Mouse (Mus musculus): ENCODE data around the gene Pin1rt1. TPM values are rescaled to one million over a fixed set of nuclear protein-coding genes. Genes with fewer than 3 reads are reported as not detected.

Gene Pin1rt1
- polyA plus RNA-seq (2014; fragmentation: Nextera tagmentation; extraction: Ambion mirVana): not detected in 2 replicates

- 87% methylated on average over 4 of the region's 4 CpGs for WGBS
- no peak within 1 kb of the TSS for H3K4me2 ChIP-seq
- H3K36me3 ChIP-seq (ENCODE audit: insufficient read depth): no peaks in the 10 kb centered on the region
- no peaks in the 10 kb centered on the region for H3K27me3 ChIP-seq (ENCODE audit: insufficient read depth, low read length)
- no peaks in the 10 kb centered on the region for H3K4me1 ChIP-seq (ENCODE audit: insufficient read depth)
- no peak for DNase-seq
- no peak for ATAC-seq (ENCODE audit: insufficient read depth)
- no peak within 1 kb of the TSS for H3K9ac ChIP-seq
- no peak for TF ChIP-seq CTCF (IDR thresholded peaks at IDR 0.05; ENCODE audit: low read depth)
- no peaks in the 10 kb centered on the region for H3K9me3 ChIP-seq (ENCODE audit: low read depth, low read length)
- no peak within 1 kb of the TSS for H3K27ac ChIP-seq (ENCODE audit: low read depth)
- no peak within 1 kb of the TSS for H3K4me3 ChIP-seq (ENCODE audit: low read depth, low read length)
Measured at GRCm38 (mm10) chr2:104716279-104716678, at the start of gene Pin1rt1. Pin1rt1 (minus strand) TSS chr2:104716379.

- ATAC-seq (ENCODE audit: insufficient read depth): no peak
Measured at GRCm38 (mm10) chr2:104764018-104764417, 47.8 kb upstream of the Pin1rt1 start.

GRCm38 (mm10) chr2:104763134-104763703 is 47.0 kb upstream of the Pin1rt1 start:
- no peak for TF ChIP-seq CTCF (IDR thresholded peaks at IDR 0.05; ENCODE audit: low read depth)
- Histone ChIP-seq H3K9me3 (ENCODE audit: low read depth, low read length) (no peaks in the 10 kb centered on the region), H3K4me3 (ENCODE audit: low read depth, low read length) (no peak overlapping the region), H3K4me1 (ENCODE audit: insufficient read depth) (no peaks in the 10 kb centered on the region), H3K36me3 (ENCODE audit: insufficient read depth) (peaks cover 37% of the 10 kb centered on the region), H3K4me2 (no peak overlapping the region), H3K27me3 (ENCODE audit: insufficient read depth, low read length) (no peaks in the 10 kb centered on the region), H3K27ac (ENCODE audit: low read depth) (no peak overlapping the region), H3K9ac (no peak overlapping the region)
- DNase-seq (no peak), ATAC-seq (ENCODE audit: insufficient read depth) (no peak)
- 72% methylated on average over 8 of the region's 8 CpGs for WGBS

More at GRCm38 (mm10) chr2:104764018-104764417, 47.8 kb upstream of the Pin1rt1 start:
- 80% methylated on average over 4 of the region's 4 CpGs for WGBS
- Histone ChIP-seq H3K9me3 (ENCODE audit: low read depth, low read length) (no peaks in the 10 kb centered on the region), H3K4me3 (ENCODE audit: low read depth, low read length) (no peak overlapping the region), H3K27me3 (ENCODE audit: insufficient read depth, low read length) (no peaks in the 10 kb centered on the region), H3K27ac (ENCODE audit: low read depth) (no peak overlapping the region), H3K4me2 (no peak overlapping the region), H3K9ac (no peak overlapping the region), H3K4me1 (ENCODE audit: insufficient read depth) (no peaks in the 10 kb centered on the region), H3K36me3 (ENCODE audit: insufficient read depth) (peaks cover 44% of the 10 kb centered on the region)
- no peak for DNase-seq
- TF ChIP-seq CTCF (IDR thresholded peaks at IDR 0.05; ENCODE audit: low read depth): no peak

GRCm38 (mm10) chr2:104750611-104751010 is 34.4 kb upstream of the Pin1rt1 start:
- Histone ChIP-seq H3K4me1 (ENCODE audit: insufficient read depth) (no peaks in the 10 kb centered on the region), H3K9ac (no peak overlapping the region), H3K4me2 (no peak overlapping the region), H3K27me3 (ENCODE audit: insufficient read depth, low read length) (no peaks in the 10 kb centered on the region), H3K4me3 (ENCODE audit: low read depth, low read length) (no peak overlapping the region), H3K36me3 (ENCODE audit: insufficient read depth) (0 out of 2 replicates have a peak, but pooled peaks cover 4% of the 10 kb centered on the region), H3K27ac (ENCODE audit: low read depth) (no peak overlapping the region), H3K9me3 (ENCODE audit: low read depth, low read length) (no peaks in the 10 kb centered on the region)
- DNase-seq: peak; percentile 76
- WGBS: 57% methylated on average over 3 of the region's 3 CpGs
- peak; percentile 58 for TF ChIP-seq CTCF (IDR thresholded peaks at IDR 0.05; ENCODE audit: low read depth)
- ATAC-seq (ENCODE audit: insufficient read depth): peak; percentile 49; the same call in 1 of the 2 replicates

- H3K27me3 ChIP-seq (ENCODE audit: insufficient read depth, low read length): no peaks in the 10 kb centered on the region
- H3K4me2 ChIP-seq: no peak overlapping the region
- H3K36me3 ChIP-seq (ENCODE audit: insufficient read depth): no peaks in the 10 kb centered on the region
- WGBS: 71% methylated on average over 5 of the region's 5 CpGs
- no peak for TF ChIP-seq CTCF (IDR thresholded peaks at IDR 0.05; ENCODE audit: low read depth)
- no peak overlapping the region for H3K4me3 ChIP-seq (ENCODE audit: low read depth, low read length)
- H3K4me1 ChIP-seq (ENCODE audit: insufficient read depth): no peaks in the 10 kb centered on the region
- no peak for ATAC-seq (ENCODE audit: insufficient read depth)
- H3K27ac ChIP-seq (ENCODE audit: low read depth): no peak overlapping the region
- DNase-seq: no peak
- no peak overlapping the region for H3K9ac ChIP-seq
- H3K9me3 ChIP-seq (ENCODE audit: low read depth, low read length): no peaks in the 10 kb centered on the region
Measured at GRCm38 (mm10) chr2:104748652-104749183, 32.5 kb upstream of the Pin1rt1 start.

GRCm38 (mm10) chr2:104746251-104746650 is 30.1 kb upstream of the Pin1rt1 start:
- WGBS: 52% methylated on average over 8 of the region's 8 CpGs
- H3K36me3 ChIP-seq (ENCODE audit: insufficient read depth): no peaks in the 10 kb centered on the region
- no peak for DNase-seq

GRCm38 (mm10) chr2:104743971-104744370 is 27.8 kb upstream of the Pin1rt1 start:
- no peak overlapping the region for H3K4me2 ChIP-seq
- H3K9ac ChIP-seq: no peak overlapping the region
- H3K36me3 ChIP-seq (ENCODE audit: insufficient read depth): no peaks in the 10 kb centered on the region
- WGBS: 50% methylated on average over 5 of the region's 5 CpGs
- no peak for TF ChIP-seq CTCF (IDR thresholded peaks at IDR 0.05; ENCODE audit: low read depth)
- H3K27me3 ChIP-seq (ENCODE audit: insufficient read depth, low read length): no peaks in the 10 kb centered on the region
- DNase-seq: no peak
- no peak overlapping the region for H3K4me3 ChIP-seq (ENCODE audit: low read depth, low read length)
- no peak overlapping the region for H3K27ac ChIP-seq (ENCODE audit: low read depth)
- H3K9me3 ChIP-seq (ENCODE audit: low read depth, low read length): no peaks in the 10 kb centered on the region
- ATAC-seq (ENCODE audit: insufficient read depth): no peak
- H3K4me1 ChIP-seq (ENCODE audit: insufficient read depth): 0 out of 2 replicates have a peak, but pooled peaks cover 3% of the 10 kb centered on the region

More at GRCm38 (mm10) chr2:104746251-104746650, 30.1 kb upstream of the Pin1rt1 start:
- Histone ChIP-seq H3K4me1 (ENCODE audit: insufficient read depth) (0 out of 2 replicates have a peak, but pooled peaks cover 3% of the 10 kb centered on the region), H3K27ac (ENCODE audit: low read depth) (no peak overlapping the region), H3K9ac (no peak overlapping the region), H3K27me3 (ENCODE audit: insufficient read depth, low read length) (no peaks in the 10 kb centered on the region), H3K9me3 (ENCODE audit: low read depth, low read length) (no peaks in the 10 kb centered on the region), H3K4me2 (no peak overlapping the region), H3K4me3 (ENCODE audit: low read depth, low read length) (no peak overlapping the region)
- no peak for ATAC-seq (ENCODE audit: insufficient read depth)
- TF ChIP-seq CTCF (IDR thresholded peaks at IDR 0.05; ENCODE audit: low read depth): no peak
